Mouse (Mus musculus): ENCODE data around the gene Lgals9. TPM values are rescaled to one million over a fixed set of nuclear protein-coding genes. Genes with fewer than 3 reads are reported as not detected.
A peak's percentile ranks its signal among the peaks of the same experiment; 100 is the strongest.
"Not testable (repeated sequence)": the region's sequence is repeated elsewhere in the genome, so short reads cannot be mapped to it uniquely, and the experiment has no call there.

The Lgals9 gene
- polyA plus RNA-seq, 1 experiment from 2014 or later, result 5.1 TPM

- H3K4me3 ChIP-seq (ENCODE audit: low read depth, low read length), result no peak overlapping the region
- no peaks in the 10 kb centered on the region for H3K4me1 ChIP-seq (ENCODE audit: control insufficient read depth, insufficient read depth, low read length)
- no peak for ATAC-seq (replicated peaks; ENCODE audit: insufficient number of reproducible peaks, low FRiP score, low TSS enrichment, low read depth)
- H3K4me2 ChIP-seq (ENCODE audit: low read depth, low read length), result no peak overlapping the region
- no peak overlapping the region for H3K27ac ChIP-seq (replicated peaks; ENCODE audit: low read depth, low read length)
- 78% methylated on average over 10 of the region's 10 CpGs for WGBS
- no peaks in the 10 kb centered on the region for H3K36me3 ChIP-seq (replicated peaks; ENCODE audit: control insufficient read depth, insufficient read depth, low read depth, low read length)
- H3K9me3 ChIP-seq (replicated peaks; ENCODE audit: control insufficient read depth, low read length), result no peaks in the 10 kb centered on the region
- DNase-seq (ENCODE audit: low spot score), result no peak
- no peaks in the 10 kb centered on the region for H3K27me3 ChIP-seq (ENCODE audit: control insufficient read depth, insufficient read depth, low read length)
- no peak overlapping the region for H3K9ac ChIP-seq (replicated peaks; ENCODE audit: low read length)
These were observed 19.3 kb upstream of the Lgals9 start for GRCm38 (mm10) chr11:79003769-79004638.

GRCm38 (mm10) chr11:79003053-79003768 lies 18.5 kb upstream of the Lgals9 start:
- 76% methylated on average over 11 of the region's 11 CpGs for WGBS
- no peaks in the 10 kb centered on the region for H3K27me3 ChIP-seq (ENCODE audit: control insufficient read depth, insufficient read depth, low read length)
- no peak overlapping the region for H3K9ac ChIP-seq (replicated peaks; ENCODE audit: low read length)
- H3K4me2 ChIP-seq (ENCODE audit: low read depth, low read length), result no peak overlapping the region
- H3K36me3 ChIP-seq (replicated peaks; ENCODE audit: control insufficient read depth, insufficient read depth, low read depth, low read length), result no peaks in the 10 kb centered on the region
- no peak for ATAC-seq (replicated peaks; ENCODE audit: insufficient number of reproducible peaks, low FRiP score, low TSS enrichment, low read depth)
- no peaks in the 10 kb centered on the region for H3K9me3 ChIP-seq (replicated peaks; ENCODE audit: control insufficient read depth, low read length)
- H3K4me3 ChIP-seq (ENCODE audit: low read depth, low read length), result no peak overlapping the region
- no peak overlapping the region for H3K27ac ChIP-seq (replicated peaks; ENCODE audit: low read depth, low read length)
- no peak for DNase-seq (ENCODE audit: low spot score)
- H3K4me1 ChIP-seq (ENCODE audit: control insufficient read depth, insufficient read depth, low read length), result no peaks in the 10 kb centered on the region

- Histone ChIP-seq H3K4me3 (ENCODE audit: low read depth, low read length) (no peak overlapping the region), H3K27me3 (ENCODE audit: control insufficient read depth, insufficient read depth, low read length) (no peaks in the 10 kb centered on the region), H3K9ac (replicated peaks; ENCODE audit: low read length) (no peak overlapping the region), H3K27ac (replicated peaks; ENCODE audit: low read depth, low read length) (0 out of 2 replicates have a peak overlapping the region, but pooled peaks have one; percentile 13), H3K4me2 (ENCODE audit: low read depth, low read length) (no peak overlapping the region), H3K4me1 (ENCODE audit: control insufficient read depth, insufficient read depth, low read length) (no peaks in the 10 kb centered on the region), H3K9me3 (replicated peaks; ENCODE audit: control insufficient read depth, low read length) (no peaks in the 10 kb centered on the region), H3K36me3 (replicated peaks; ENCODE audit: control insufficient read depth, insufficient read depth, low read depth, low read length) (no peaks in the 10 kb centered on the region)
- DNase-seq (ENCODE audit: low spot score) (no peak), ATAC-seq (replicated peaks; ENCODE audit: insufficient number of reproducible peaks, low FRiP score, low TSS enrichment, low read depth) (no peak)
- WGBS, result 61% methylated on average over 5 of the region's 5 CpGs
These were observed 17.8 kb upstream of the Lgals9 start for GRCm38 (mm10) chr11:79002551-79002951.

- no peak overlapping the region for H3K4me3 ChIP-seq (ENCODE audit: low read depth, low read length)
- ATAC-seq (replicated peaks; ENCODE audit: insufficient number of reproducible peaks, low FRiP score, low TSS enrichment, low read depth), result no peak
These were observed 17.1 kb upstream of the Lgals9 start for GRCm38 (mm10) chr11:79001871-79002270.

GRCm38 (mm10) chr11:78999118-78999517 lies 14.4 kb upstream of the Lgals9 start:
- WGBS, result 78% methylated on average over 6 of the region's 6 CpGs
- H3K9ac ChIP-seq (replicated peaks; ENCODE audit: low read length), result no peak overlapping the region
- no peaks in the 10 kb centered on the region for H3K27me3 ChIP-seq (ENCODE audit: control insufficient read depth, insufficient read depth, low read length)
- ATAC-seq (replicated peaks; ENCODE audit: insufficient number of reproducible peaks, low FRiP score, low TSS enrichment, low read depth) (no peak), DNase-seq (ENCODE audit: low spot score) (no peak)
- no peaks in the 10 kb centered on the region for H3K4me1 ChIP-seq (ENCODE audit: control insufficient read depth, insufficient read depth, low read length)
- no peak overlapping the region for H3K4me3 ChIP-seq (ENCODE audit: low read depth, low read length)
- no peak overlapping the region for H3K4me2 ChIP-seq (ENCODE audit: low read depth, low read length)
- no peak overlapping the region for H3K27ac ChIP-seq (replicated peaks; ENCODE audit: low read depth, low read length)
- H3K9me3 ChIP-seq (replicated peaks; ENCODE audit: control insufficient read depth, low read length), result no peaks in the 10 kb centered on the region
- H3K36me3 ChIP-seq (replicated peaks; ENCODE audit: control insufficient read depth, insufficient read depth, low read depth, low read length), result no peaks in the 10 kb centered on the region

More at GRCm38 (mm10) chr11:79001871-79002270, 17.1 kb upstream of the Lgals9 start:
- Histone ChIP-seq H3K27ac (replicated peaks; ENCODE audit: low read depth, low read length) (no peak overlapping the region), H3K36me3 (replicated peaks; ENCODE audit: control insufficient read depth, insufficient read depth, low read depth, low read length) (no peaks in the 10 kb centered on the region), H3K4me2 (ENCODE audit: low read depth, low read length) (no peak overlapping the region), H3K4me1 (ENCODE audit: control insufficient read depth, insufficient read depth, low read length) (no peaks in the 10 kb centered on the region), H3K9ac (replicated peaks; ENCODE audit: low read length) (no peak overlapping the region), H3K27me3 (ENCODE audit: control insufficient read depth, insufficient read depth, low read length) (no peaks in the 10 kb centered on the region), H3K9me3 (replicated peaks; ENCODE audit: control insufficient read depth, low read length) (no peaks in the 10 kb centered on the region)
- WGBS, result 79% methylated on average over 4 of the region's 4 CpGs
- no peak for DNase-seq (ENCODE audit: low spot score)

GRCm38 (mm10) chr11:78990875-78991543 lies 6.3 kb upstream of the Lgals9 start:
- H3K27ac ChIP-seq (replicated peaks; ENCODE audit: low read depth, low read length); H3K4me3 ChIP-seq (ENCODE audit: low read depth, low read length); DNase-seq (ENCODE audit: low spot score); H3K36me3 ChIP-seq (replicated peaks; ENCODE audit: control insufficient read depth, insufficient read depth, low read depth, low read length); H3K4me2 ChIP-seq (ENCODE audit: low read depth, low read length); H3K9me3 ChIP-seq (replicated peaks; ENCODE audit: control insufficient read depth, low read length); ATAC-seq (replicated peaks; ENCODE audit: insufficient number of reproducible peaks, low FRiP score, low TSS enrichment, low read depth); H3K9ac ChIP-seq (replicated peaks; ENCODE audit: low read length); H3K4me1 ChIP-seq (ENCODE audit: control insufficient read depth, insufficient read depth, low read length); H3K27me3 ChIP-seq (ENCODE audit: control insufficient read depth, insufficient read depth, low read length): not testable (repeated sequence)
- 69% methylated on average over 5 of the region's 5 CpGs for WGBS

GRCm38 (mm10) chr11:78990096-78990495 lies 5.3 kb upstream of the Lgals9 start:
- ATAC-seq (replicated peaks; ENCODE audit: insufficient number of reproducible peaks, low FRiP score, low TSS enrichment, low read depth), result no peak
- Histone ChIP-seq H3K27me3 (ENCODE audit: control insufficient read depth, insufficient read depth, low read length) (no peaks in the 10 kb centered on the region), H3K4me1 (ENCODE audit: control insufficient read depth, insufficient read depth, low read length) (no peaks in the 10 kb centered on the region), H3K9ac (replicated peaks; ENCODE audit: low read length) (no peak overlapping the region), H3K9me3 (replicated peaks; ENCODE audit: control insufficient read depth, low read length) (no peaks in the 10 kb centered on the region), H3K27ac (replicated peaks; ENCODE audit: low read depth, low read length) (no peak overlapping the region), H3K4me2 (ENCODE audit: low read depth, low read length) (no peak overlapping the region), H3K4me3 (ENCODE audit: low read depth, low read length) (no peak overlapping the region), H3K36me3 (replicated peaks; ENCODE audit: control insufficient read depth, insufficient read depth, low read depth, low read length) (no peaks in the 10 kb centered on the region)
- no peak for DNase-seq (ENCODE audit: low spot score)
- 89% methylated on average over 9 of the region's 9 CpGs for WGBS
